Mouse (Mus musculus): ENCODE data around the gene Atn1. TPM values are rescaled to one million over a fixed set of nuclear protein-coding genes. Genes with fewer than 3 reads are reported as not detected.

Atn1 gene
- polyA plus RNA-seq (2017; shearing (Covaris generic)) = 3.1 TPM

DNA sequence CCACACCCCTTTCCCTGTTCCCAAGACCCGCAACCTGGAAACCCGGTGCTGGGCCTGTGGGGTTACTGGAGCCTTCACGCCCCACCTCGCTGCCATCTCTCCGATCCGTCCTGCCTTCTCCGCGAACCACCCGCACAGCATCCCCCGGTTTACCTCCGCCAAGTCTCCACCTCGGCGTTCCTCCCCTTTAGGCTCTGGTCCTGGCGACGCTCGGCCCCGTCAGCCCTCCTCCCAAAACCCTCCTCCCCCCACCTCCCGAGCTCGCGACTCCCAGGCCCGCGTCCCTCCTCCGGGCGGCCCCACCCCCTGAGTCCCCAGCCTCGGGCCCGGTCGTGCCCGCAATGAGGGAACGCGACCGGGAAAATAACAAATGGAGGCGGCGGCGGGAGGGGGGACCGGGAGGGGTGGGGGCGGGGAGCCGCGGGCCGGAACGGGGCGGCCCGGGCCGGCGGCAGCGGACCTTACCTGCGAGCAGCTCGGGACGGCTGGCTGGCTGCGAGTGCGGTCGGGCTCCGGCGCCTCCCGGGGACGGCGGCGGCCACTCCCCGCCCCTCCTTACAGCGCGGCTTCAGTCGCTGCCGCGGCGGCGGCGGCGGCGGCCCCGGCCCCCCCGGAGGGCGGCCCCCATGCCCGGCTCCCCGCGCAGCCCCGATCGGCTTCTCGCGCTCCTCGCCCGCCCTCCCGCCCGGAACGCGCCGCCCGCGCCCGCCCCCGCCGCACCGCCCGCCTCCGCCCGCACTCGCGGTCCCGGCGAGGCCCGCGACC, at the start of gene Atn1, which contains the start of gene Gm45234:
Gene Atn1 (minus strand): TSS at position 694 of the 765 bp plus-strand sequence.
Gene Gm45234 (minus strand): TSS at position 191 of the 765 bp plus-strand sequence.

DNA sequence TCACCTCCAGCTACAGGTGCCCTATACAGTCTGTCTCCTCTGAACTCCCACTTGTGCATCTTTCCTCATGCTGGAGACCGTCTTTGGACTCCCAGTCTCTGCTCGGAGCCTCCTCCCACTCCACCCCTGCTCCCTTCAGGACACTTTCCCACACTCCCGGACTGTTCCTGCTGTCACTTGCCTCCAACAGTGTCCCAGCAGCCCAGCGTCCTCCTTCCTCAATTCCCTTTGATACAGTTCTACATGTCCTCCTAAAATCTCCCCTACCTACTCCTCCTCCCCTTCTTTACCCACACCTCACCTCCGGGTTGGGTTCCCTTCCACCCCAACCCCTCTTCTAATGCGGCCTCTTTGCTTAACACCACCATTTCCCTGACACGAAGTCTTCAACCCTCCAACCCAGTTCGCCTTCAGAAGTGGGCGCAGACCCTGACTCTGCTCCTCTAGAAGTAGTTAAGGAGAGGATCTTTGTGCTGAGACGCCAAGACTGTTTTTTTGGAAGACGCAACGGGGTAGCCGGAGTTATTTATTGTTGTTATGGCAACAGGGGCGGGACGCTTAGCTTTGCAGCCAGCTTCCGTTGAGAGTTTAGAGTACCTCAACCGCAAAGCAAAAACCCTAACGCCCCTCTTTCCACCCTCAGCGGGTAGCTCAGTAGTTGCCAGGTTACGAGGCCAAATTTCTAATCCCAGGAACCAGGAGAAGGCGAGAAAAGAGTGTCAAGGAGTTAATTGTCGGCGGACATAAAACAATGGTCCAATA, 23.1 kb upstream of the Atn1 start, which contains the start of gene Lrrc23:
Gene Lrrc23 (minus strand): TSS at position 506 of the 762 bp plus-strand sequence.

DNA sequence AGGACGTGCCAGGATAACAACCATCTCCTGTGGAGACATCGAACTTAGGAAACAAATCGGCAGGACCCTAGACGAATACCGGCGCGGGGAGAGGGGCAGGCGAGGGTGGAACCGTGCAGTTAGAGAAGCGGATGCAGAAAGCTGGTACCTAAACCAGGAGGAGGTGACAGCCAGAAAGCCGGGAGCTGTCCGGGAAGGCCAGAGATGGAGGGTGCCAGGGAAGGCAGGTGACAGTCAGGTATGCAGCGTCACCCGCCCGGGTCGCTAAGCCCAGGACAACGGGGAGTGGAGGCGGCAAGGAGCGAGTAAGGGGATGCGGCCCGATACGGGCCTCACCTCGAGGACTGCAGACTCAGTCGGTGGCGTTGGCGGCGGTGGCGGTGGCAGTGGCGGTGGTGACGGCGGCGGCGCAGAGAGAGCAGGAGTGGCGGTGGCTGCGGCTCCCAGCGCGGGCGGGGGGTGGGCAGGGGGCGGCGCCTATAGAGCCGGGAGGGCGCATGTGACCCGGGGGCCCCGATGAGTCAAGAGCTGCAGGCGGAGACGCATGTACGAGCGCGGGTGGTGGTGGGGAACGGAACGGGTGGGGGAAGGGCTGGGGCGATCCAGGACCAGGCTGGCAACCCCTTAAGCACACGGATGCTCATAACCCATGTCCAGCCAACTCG, 12.9 kb upstream of the Atn1 start, which contains the start of gene Eno2:
Gene Eno2 (minus strand): TSS at position 573 of the 665 bp plus-strand sequence.

GRCm38 (mm10) chr6:124740888-124741761, 15.2 kb downstream of the Atn1 start, which contains the start of gene Grcc10:
Gene Grcc10, minus strand, starts transcription at chr6:124741374.

GRCm38 (mm10) chr6:124738511-124739023, 17.8 kb downstream of the Atn1 start, which contains the start of gene Ptpn6:
Gene Ptpn6, minus strand, starts transcription at chr6:124738714.

DNA sequence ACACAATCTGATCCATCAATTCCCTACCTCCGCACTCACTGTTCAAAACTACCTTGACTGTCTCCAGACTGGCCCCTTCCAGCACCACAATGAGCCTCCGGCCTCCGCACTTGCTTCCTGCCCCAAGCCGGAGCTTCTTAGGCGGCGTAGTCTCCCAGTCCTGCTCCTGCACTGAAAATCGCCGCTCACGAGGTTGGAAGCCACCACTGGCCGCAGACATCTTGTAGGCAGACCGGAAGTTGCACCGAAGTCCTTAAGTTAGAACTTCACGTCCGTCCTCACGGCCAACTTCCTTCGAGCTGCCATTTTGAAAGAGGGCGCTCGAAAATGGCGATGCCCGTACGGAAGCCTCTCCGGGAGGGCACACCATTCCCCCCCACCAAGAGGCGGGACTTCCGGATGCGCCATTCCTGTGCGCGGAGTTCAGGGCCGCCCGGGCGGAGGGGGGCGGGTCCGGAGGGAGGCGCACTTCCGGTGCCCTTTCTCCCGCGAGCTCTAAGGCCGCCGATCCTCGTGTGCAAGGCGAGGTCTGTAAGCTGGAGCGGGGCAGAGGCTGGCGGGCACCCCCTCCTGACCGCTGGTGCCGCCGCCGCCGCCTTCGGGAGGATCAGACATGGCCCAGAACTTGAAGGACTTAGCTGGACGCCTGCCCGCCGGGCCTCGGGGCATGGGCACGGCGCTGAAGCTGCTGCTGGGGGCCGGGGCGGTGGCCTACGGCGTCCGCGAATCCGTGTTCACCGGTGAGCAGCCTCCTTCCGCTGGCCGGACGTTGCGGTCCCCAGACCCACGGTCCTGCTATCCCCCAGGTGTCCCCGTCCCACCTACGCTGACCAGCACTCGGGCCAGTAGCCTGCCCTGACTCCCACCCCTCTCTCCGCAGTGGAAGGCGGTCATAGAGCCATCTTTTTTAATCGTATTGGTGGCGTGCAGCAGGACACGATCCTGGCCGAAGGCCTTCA, 44.2 kb downstream of the Atn1 start, which contains the start of the genes Emg1 and Phb2:
Gene Emg1 (minus strand): TSS at position 355 of the 959 bp plus-strand sequence.
Gene Phb2 (plus strand): TSS at position 513 of the 959 bp plus-strand sequence.

Other genes starting within 250 kb of the Atn1 start
- 0.17 TPM for gene C1ra, start 244.1 kb downstream of the Atn1 start, polyA plus RNA-seq (2017; shearing (Covaris generic))
- gene C1s1, start 214.2 kb downstream of the Atn1 start, polyA plus RNA-seq (2017; shearing (Covaris generic)) = not detected
- gene C1rb, start 186.2 kb downstream of the Atn1 start, polyA plus RNA-seq (2017; shearing (Covaris generic)) = not detected
- gene C1s2, start 120.4 kb downstream of the Atn1 start, polyA plus RNA-seq (2017; shearing (Covaris generic)) = not detected
- 77.1 TPM for gene Lpcat3, start 93.5 kb downstream of the Atn1 start, polyA plus RNA-seq (2017; shearing (Covaris generic))
- 347 TPM for gene Emg1, start 44.3 kb downstream of the Atn1 start, polyA plus RNA-seq (2017; shearing (Covaris generic))
- 140 TPM for gene Phb2, start 44.2 kb downstream of the Atn1 start, polyA plus RNA-seq (2017; shearing (Covaris generic))
- gene Ptpn6, start 17.8 kb downstream of the Atn1 start, polyA plus RNA-seq (2017; shearing (Covaris generic)) = 357 TPM
- 578 TPM for gene Grcc10, start 15.2 kb downstream of the Atn1 start, polyA plus RNA-seq (2017; shearing (Covaris generic))
- not detected for gene Gm45234, start 503 bp downstream of the Atn1 start, polyA plus RNA-seq (2017; shearing (Covaris generic))
- 5.0 TPM for gene Eno2, start 13.1 kb upstream of the Atn1 start, polyA plus RNA-seq (2017; shearing (Covaris generic))
- 2.5 TPM for gene Lrrc23, start 23.2 kb upstream of the Atn1 start, polyA plus RNA-seq (2017; shearing (Covaris generic))
- 8.1 TPM for gene Spsb2, start 52.1 kb upstream of the Atn1 start, polyA plus RNA-seq (2017; shearing (Covaris generic))
- gene Tpi1, start 57.8 kb upstream of the Atn1 start, polyA plus RNA-seq (2017; shearing (Covaris generic)) = 133 TPM
- gene Usp5, start 73.0 kb upstream of the Atn1 start, polyA plus RNA-seq (2017; shearing (Covaris generic)) = 133 TPM
- 8.8 TPM for gene Cdca3, start 73.0 kb upstream of the Atn1 start, polyA plus RNA-seq (2017; shearing (Covaris generic))
- not detected for gene Gnb3, start 83.8 kb upstream of the Atn1 start, polyA plus RNA-seq (2017; shearing (Covaris generic))
- 0.10 TPM for gene P3h3, start 101.2 kb upstream of the Atn1 start, polyA plus RNA-seq (2017; shearing (Covaris generic))
- 0.43 TPM for gene Gpr162, start 107.5 kb upstream of the Atn1 start, polyA plus RNA-seq (2017; shearing (Covaris generic))
- 308 TPM for gene Cd4, start 131.7 kb upstream of the Atn1 start, polyA plus RNA-seq (2017; shearing (Covaris generic))
- gene Lag3, start 155.2 kb upstream of the Atn1 start, polyA plus RNA-seq (2017; shearing (Covaris generic)) = 4.4 TPM
- 10.0 TPM for gene Ptms, start 163.6 kb upstream of the Atn1 start, polyA plus RNA-seq (2017; shearing (Covaris generic))
- gene Mlf2, start 174.9 kb upstream of the Atn1 start, polyA plus RNA-seq (2017; shearing (Covaris generic)) = 107 TPM
- 116 TPM for gene Cops7a, start 209.0 kb upstream of the Atn1 start, polyA plus RNA-seq (2017; shearing (Covaris generic))
- 0.42 TPM for gene Pianp, start 240.2 kb upstream of the Atn1 start, polyA plus RNA-seq (2017; shearing (Covaris generic))

Measured in CD4-positive, CD25-positive, alpha-beta regulatory T cell, adult 9 weeks (primary cell).